Mouse (Mus musculus) lung, embryonic 16.5 days (tissue): ENCODE measurements around the gene Rpgrip1l. TPM values are rescaled to one million over a fixed set of nuclear protein-coding genes. Genes with fewer than 3 reads are reported as not detected.

ENCODE experiments used
- polyA plus RNA-seq: library from polyadenylated mRNA; unstranded; fragments of >200 nt; fragmentation: Nextera tagmentation; extraction: Ambion mirVana; gene quantifications from 2 replicates; pipeline ENCODE4 v1.2.1, GENCODE M21; 2015

Gene Rpgrip1l
- polyA plus RNA-seq, 1 experiment from 2014 or later = 12.9 TPM

Other genes starting within 250 kb of the Rpgrip1l start
- gene Rbl2, start 243.2 kb downstream of the Rpgrip1l start, polyA plus RNA-seq = 20.8 TPM in 2 replicates
- 73.8 and 76.9 TPM in 2 replicates for gene Aktip, start 113.3 kb downstream of the Rpgrip1l start, polyA plus RNA-seq
- 89.2 and 97.2 TPM in 2 replicates for gene Fto, start 263 bp upstream of the Rpgrip1l start, polyA plus RNA-seq